Mouse (Mus musculus): ENCODE data around the gene Eps15. TPM values are rescaled to one million over a fixed set of nuclear protein-coding genes. Genes with fewer than 3 reads are reported as not detected.
"Not testable (repeated sequence)": the region's sequence is repeated elsewhere in the genome, so short reads cannot be mapped to it uniquely, and the experiment has no call there.

Eps15 gene
- polyA plus RNA-seq, 1 experiment, result 23.7 TPM

GRCm38 (mm10) chr4:109401176-109401689 lies 121.2 kb downstream of the Eps15 start:
- no peaks in the 10 kb centered on the region for H3K27me3 ChIP-seq (ENCODE audit: control insufficient read depth, insufficient read depth, insufficient read length)
- no peak overlapping the region for H3K4me3 ChIP-seq
- TF ChIP-seq POLR2A (IDR thresholded peaks at IDR 0.05; ENCODE audit: insufficient read length, low read depth), result no peak
- no peaks in the 10 kb centered on the region for H3K79me2 ChIP-seq (ENCODE audit: control insufficient read depth, insufficient read depth)
- H3K36me3 ChIP-seq (ENCODE audit: control insufficient read depth, insufficient read depth), result no peaks in the 10 kb centered on the region
- no peak overlapping the region for H3K4me2 ChIP-seq (ENCODE audit: low read depth)
- no peak overlapping the region for H3ac ChIP-seq (ENCODE audit: control insufficient read depth, insufficient read length)

- not testable (repeated sequence) for H3K4me2 ChIP-seq (ENCODE audit: low read depth); H3K4me3 ChIP-seq
These were observed 124.8 kb downstream of the Eps15 start for GRCm38 (mm10) chr4:109404908-109405307.

GRCm38 (mm10) chr4:109405415-109405814 lies 125.3 kb downstream of the Eps15 start:
- H3ac ChIP-seq (ENCODE audit: control insufficient read depth, insufficient read length), result no peak overlapping the region
- no peaks in the 10 kb centered on the region for H3K27me3 ChIP-seq (ENCODE audit: control insufficient read depth, insufficient read depth, insufficient read length)
- TF ChIP-seq USF1 (IDR thresholded peaks at IDR 0.05; ENCODE audit: low read depth) (no peak), POLR2AphosphoS2 (IDR thresholded peaks at IDR 0.05; ENCODE audit: insufficient read length, low read depth) (no peak), REST (IDR thresholded peaks at IDR 0.05; ENCODE audit: insufficient read depth, insufficient read length) (no peak), MYOG (IDR thresholded peaks at IDR 0.05; ENCODE audit: control insufficient read depth in 1 of 3, insufficient read depth in 1 of 3, insufficient read length in 2 of 3, low read depth in 2 of 3) (no peak), E2F4 (IDR thresholded peaks at IDR 0.05; ENCODE audit: insufficient read depth) (no peak), POLR2A (IDR thresholded peaks at IDR 0.05; ENCODE audit: insufficient read length, low read depth) (no peak), MAX (IDR thresholded peaks at IDR 0.05; ENCODE audit: low read depth) (no peak), CEBPB (IDR thresholded peaks at IDR 0.05; ENCODE audit: insufficient read depth, poor library complexity, severe bottlenecking) (no peak), MYOD1 (IDR thresholded peaks at IDR 0.05; ENCODE audit: control insufficient read depth in 1 of 3, insufficient read length in 2 of 3, low read depth in 2 of 3) (no peak), TCF12 (IDR thresholded peaks at IDR 0.05; ENCODE audit: insufficient read depth, poor library complexity, severe bottlenecking) (no peak), SRF (IDR thresholded peaks at IDR 0.05; ENCODE audit: control insufficient read depth, insufficient read length, low read depth) (no peak), TCF3 (IDR thresholded peaks at IDR 0.05; ENCODE audit: insufficient read length, low read depth) (no peak)
- H3K79me2 ChIP-seq (ENCODE audit: control insufficient read depth, insufficient read depth), result no peaks in the 10 kb centered on the region
- peak overlapping the region; percentile 82 for H3K4me2 ChIP-seq (ENCODE audit: low read depth)
- no peaks in the 10 kb centered on the region for H3K36me3 ChIP-seq (ENCODE audit: control insufficient read depth, insufficient read depth)
- no peak overlapping the region for H3K4me3 ChIP-seq

More at GRCm38 (mm10) chr4:109404908-109405307, 124.8 kb downstream of the Eps15 start:
- H3ac ChIP-seq (ENCODE audit: control insufficient read depth, insufficient read length); H3K27me3 ChIP-seq (ENCODE audit: control insufficient read depth, insufficient read depth, insufficient read length); H3K36me3 ChIP-seq (ENCODE audit: control insufficient read depth, insufficient read depth); H3K79me2 ChIP-seq (ENCODE audit: control insufficient read depth, insufficient read depth): not testable (repeated sequence)

- peak overlapping the region; percentile 17 for H3K4me3 ChIP-seq
- H3K27me3 ChIP-seq (ENCODE audit: control insufficient read depth, insufficient read depth, insufficient read length), result no peaks in the 10 kb centered on the region
- TF ChIP-seq CEBPB (IDR thresholded peaks at IDR 0.05; ENCODE audit: insufficient read depth, poor library complexity, severe bottlenecking), result no peak
- peak; percentile 39 for TF ChIP-seq USF1 (IDR thresholded peaks at IDR 0.05; ENCODE audit: low read depth)
- no peaks in the 10 kb centered on the region for H3K79me2 ChIP-seq (ENCODE audit: control insufficient read depth, insufficient read depth)
- no peaks in the 10 kb centered on the region for H3K36me3 ChIP-seq (ENCODE audit: control insufficient read depth, insufficient read depth)
- H3ac ChIP-seq (ENCODE audit: control insufficient read depth, insufficient read length), result no peak overlapping the region
- peak overlapping the region; percentile 82 for H3K4me2 ChIP-seq (ENCODE audit: low read depth)
These were observed 126.0 kb downstream of the Eps15 start for GRCm38 (mm10) chr4:109406054-109406485.

GRCm38 (mm10) chr4:109406486-109407175 lies 126.6 kb downstream of the Eps15 start, which contains the start of gene Ttc39a:
Gene Ttc39a, plus strand, starts transcription at chr4:109406623.
- Histone ChIP-seq H3K36me3 (ENCODE audit: control insufficient read depth, insufficient read depth) (no peaks in the 10 kb centered on the region), H3K79me2 (ENCODE audit: control insufficient read depth, insufficient read depth) (no peaks in the 10 kb centered on the region)

GRCm38 (mm10) chr4:109407176-109407520 lies 127.1 kb downstream of the Eps15 start:
- peak overlapping the region; percentile 27 for H3K4me2 ChIP-seq (ENCODE audit: low read depth)
- H3K27me3 ChIP-seq (ENCODE audit: control insufficient read depth, insufficient read depth, insufficient read length), result no peaks in the 10 kb centered on the region
- TF ChIP-seq REST (IDR thresholded peaks at IDR 0.05; ENCODE audit: insufficient read depth, insufficient read length) (no peak), USF1 (IDR thresholded peaks at IDR 0.05; ENCODE audit: low read depth) (no peak), E2F4 (IDR thresholded peaks at IDR 0.05; ENCODE audit: insufficient read depth) (no peak), MYOG (IDR thresholded peaks at IDR 0.05; ENCODE audit: control insufficient read depth in 1 of 3, insufficient read depth in 1 of 3, insufficient read length in 2 of 3, low read depth in 2 of 3) (peak in 1 of 3 experiments; percentile 8), TCF12 (IDR thresholded peaks at IDR 0.05; ENCODE audit: insufficient read depth, poor library complexity, severe bottlenecking) (no peak), TCF3 (IDR thresholded peaks at IDR 0.05; ENCODE audit: insufficient read length, low read depth) (no peak), POLR2AphosphoS2 (IDR thresholded peaks at IDR 0.05; ENCODE audit: insufficient read length, low read depth) (no peak), MYOD1 (IDR thresholded peaks at IDR 0.05; ENCODE audit: control insufficient read depth in 1 of 3, insufficient read length in 2 of 3, low read depth in 2 of 3) (no peak)
- H3K36me3 ChIP-seq (ENCODE audit: control insufficient read depth, insufficient read depth), result no peaks in the 10 kb centered on the region
- peak overlapping the region; percentile 17 for H3K4me3 ChIP-seq
- H3ac ChIP-seq (ENCODE audit: control insufficient read depth, insufficient read length), result peak overlapping the region; percentile 12
- H3K79me2 ChIP-seq (ENCODE audit: control insufficient read depth, insufficient read depth), result no peaks in the 10 kb centered on the region

More at GRCm38 (mm10) chr4:109406486-109407175, 126.6 kb downstream of the Eps15 start, which contains the start of gene Ttc39a:
- Histone ChIP-seq H3K4me3 (peak within 1 kb of the TSS; percentile 17), H3K4me2 (ENCODE audit: low read depth) (peak within 1 kb of the TSS; percentile 82), H3ac (ENCODE audit: control insufficient read depth, insufficient read length) (peak within 1 kb of the TSS; percentile 12), H3K27me3 (ENCODE audit: control insufficient read depth, insufficient read depth, insufficient read length) (no peaks in the 10 kb centered on the region)
- peak in 1 of 3 experiments; percentile 33 for TF ChIP-seq MYOD1 (IDR thresholded peaks at IDR 0.05; ENCODE audit: control insufficient read depth in 1 of 3, insufficient read length in 2 of 3, low read depth in 2 of 3)
- no peak for TF ChIP-seq POLR2A (IDR thresholded peaks at IDR 0.05; ENCODE audit: insufficient read length, low read depth)

Data from myocyte (in vitro differentiated cells).